Mouse (Mus musculus) forebrain, embryonic 14.5 days (tissue): ENCODE measurements around the gene Ttc21a. TPM values are rescaled to one million over a fixed set of nuclear protein-coding genes. Genes with fewer than 3 reads are reported as not detected.

Experiments
- ATAC-seq: fragments of 200-750 bp; cut with Nextera tagmentation; 2 replicates; pipeline ENCODE4 v1.8.0; 2017; ENCODE audit warnings: mild to moderate bottlenecking, moderate library complexity
- DNase-seq: peaks from one replicate; pipeline ENCODE4 v3.0.0-alpha.2; 2015; ENCODE audit warnings: low spot score
- H3K27ac ChIP-seq: fragments of 300-500 bp; sonication (generic); 2 replicates; pipeline ENCODE4 v1.5.1; 2014; ENCODE audit warnings: low read depth, mild to moderate bottlenecking, control low read depth, low read length, moderate library complexity
- H3K27me3 ChIP-seq: fragments of 300-500 bp; sonication (generic); replicated peaks from 2 replicates; pipeline ENCODE4 v1.6.1; 2014; ENCODE audit warnings: low read length, control low read depth, mixed read lengths; ENCODE audit not compliant: control insufficient read depth, insufficient read depth
- H3K36me3 ChIP-seq: fragments of 300-500 bp; sonication (generic); 2 replicates; pipeline ENCODE4 v1.6.1; 2014; ENCODE audit warnings: low read length, control low read depth; ENCODE audit not compliant: control insufficient read depth, insufficient read depth
- H3K4me1 ChIP-seq: fragments of 300-500 bp; sonication (generic); 2 replicates; pipeline ENCODE4 v1.6.1; 2014; ENCODE audit warnings: antibody characterized with exemption, low read length, control low read depth; ENCODE audit not compliant: control insufficient read depth, insufficient read depth
- H3K4me2 ChIP-seq: fragments of 300-500 bp; sonication (generic); 2 replicates; pipeline ENCODE4 v1.6.1; 2014; ENCODE audit warnings: mild to moderate bottlenecking, control low read depth, low read length
- H3K4me3 ChIP-seq: fragments of 300-500 bp; sonication (generic); 2 replicates; pipeline ENCODE4 v1.5.1; 2014; ENCODE audit warnings: low read depth, low read length, control low read depth
- H3K9ac ChIP-seq: fragments of 300-500 bp; sonication (generic); 2 replicates; pipeline ENCODE4 v1.6.1; 2014; ENCODE audit warnings: mild to moderate bottlenecking, low read length, control low read depth, moderate library complexity
- H3K9me3 ChIP-seq: fragments of 300-500 bp; sonication (generic); replicated peaks from 2 replicates; pipeline ENCODE4 v1.6.1; 2016; ENCODE audit warnings: low read length, control low read depth, mixed read lengths; ENCODE audit not compliant: control insufficient read depth
- WGBS: fragments of 180-500 bp; shearing (Covaris S2); extraction: QIAGEN DNeasy Blood & Tissue Kit; methylation state at CpG from one replicate; pipeline ENCODE4 v1.1.7; 2014; 5-methylcytosine and 5-hydroxymethylcytosine counted together
- polyA plus RNA-seq: library from polyadenylated mRNA; unstranded; fragments of >200 nt; fragmentation: Nextera tagmentation; extraction: Ambion mirVana; gene quantifications from 2 replicates; pipeline ENCODE4 v1.2.1, GENCODE M21; 2014

Gene Ttc21a
- 0.29 and 0.74 TPM in 2 replicates for polyA plus RNA-seq

DNA sequence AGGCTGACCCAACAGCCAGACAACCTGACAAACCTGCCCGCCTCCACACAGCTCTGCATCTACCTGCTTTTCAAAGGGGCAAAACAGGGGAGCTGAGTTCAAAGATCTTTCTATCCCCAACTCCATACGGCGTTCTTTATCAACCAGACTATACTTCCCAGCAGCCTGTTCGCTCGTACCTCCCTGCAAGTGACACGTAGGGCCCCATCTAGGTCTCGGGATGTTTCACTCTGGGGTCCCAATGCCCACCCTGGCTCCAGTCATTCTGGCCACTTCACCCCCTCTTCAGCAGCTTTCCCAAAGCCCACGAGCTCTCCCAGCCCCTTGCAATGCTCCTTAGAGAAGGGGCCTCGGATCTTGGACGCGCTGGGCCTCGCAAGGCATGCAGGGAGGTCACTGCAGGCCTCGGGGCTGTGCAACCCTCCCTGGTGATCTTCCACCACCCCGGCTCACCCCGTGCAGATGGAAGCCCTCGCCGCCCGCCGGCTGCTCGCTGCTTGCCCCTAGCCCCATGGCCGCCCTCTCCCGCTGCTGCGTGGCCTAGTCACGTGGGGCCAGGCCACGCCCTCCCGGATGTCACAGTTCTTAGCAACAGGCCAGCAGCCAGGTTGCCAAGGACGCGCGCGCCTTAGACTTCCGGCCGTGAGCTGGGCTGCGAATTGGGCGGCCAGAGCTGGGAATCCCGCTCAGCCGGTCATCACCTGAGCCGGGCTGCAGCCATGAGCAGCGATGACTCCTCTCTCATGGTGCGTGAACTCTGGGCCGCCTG, at the start of gene Ttc21a, which contains the start of gene Gorasp1:
Gene Ttc21a (plus strand): TSS at position 602 of the 769 bp plus-strand sequence.
Gene Gorasp1 (minus strand): TSS at position 561 of the 769 bp plus-strand sequence.
- H3K4me3 ChIP-seq, result peak within 1 kb of the TSS; percentile 44
- 5% methylated on average over 39 of the region's 40 CpGs for WGBS
- H3K4me1 ChIP-seq, result peaks cover 8% of the 10 kb centered on the region; the same call in 1 of the 2 replicates
- H3K9ac ChIP-seq, result peak within 1 kb of the TSS; percentile 68
- no peaks in the 10 kb centered on the region for H3K27me3 ChIP-seq
- peak within 1 kb of the TSS; percentile 58 for H3K4me2 ChIP-seq
- ATAC-seq, result peak; percentile 98
- peak; percentile 96 for DNase-seq
- H3K9me3 ChIP-seq, result no peaks in the 10 kb centered on the region
- no peak within 1 kb of the TSS; the same call in 1 of the 2 replicates for H3K27ac ChIP-seq
- H3K36me3 ChIP-seq, result no peaks in the 10 kb centered on the region

DNA sequence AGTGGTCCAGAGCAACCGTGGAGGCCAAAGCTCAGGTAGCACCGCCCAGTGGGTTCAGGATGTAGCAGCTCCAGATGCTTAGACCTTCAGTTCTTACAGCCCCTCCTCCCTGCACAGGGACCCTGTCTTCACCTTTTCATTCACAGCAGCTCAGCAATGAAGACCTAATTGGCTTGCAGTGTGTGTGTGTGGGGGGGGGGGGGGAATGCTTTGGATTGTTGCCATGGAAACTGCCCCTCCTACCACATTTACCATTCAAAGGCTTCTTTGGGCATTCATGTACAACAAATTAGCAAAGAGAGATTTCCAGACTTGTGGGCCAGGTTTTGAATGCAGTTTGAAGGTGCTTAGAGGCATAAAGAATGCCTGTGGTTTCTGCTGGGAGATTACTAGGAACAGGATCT, 48.6 kb upstream of the Ttc21a start:
- Histone ChIP-seq H3K4me3 (no peak overlapping the region), H3K4me1 (peaks cover 20% of the 10 kb centered on the region), H3K4me2 (peak overlapping the region; percentile 25), H3K9ac (no peak overlapping the region), H3K27me3 (no peaks in the 10 kb centered on the region), H3K27ac (peak overlapping the region; percentile 82), H3K36me3 (no peaks in the 10 kb centered on the region), H3K9me3 (no peaks in the 10 kb centered on the region)
- WGBS, result 2% methylated on average over 2 of the region's 2 CpGs
- ATAC-seq (peak; percentile 88), DNase-seq (peak; percentile 89)

DNA sequence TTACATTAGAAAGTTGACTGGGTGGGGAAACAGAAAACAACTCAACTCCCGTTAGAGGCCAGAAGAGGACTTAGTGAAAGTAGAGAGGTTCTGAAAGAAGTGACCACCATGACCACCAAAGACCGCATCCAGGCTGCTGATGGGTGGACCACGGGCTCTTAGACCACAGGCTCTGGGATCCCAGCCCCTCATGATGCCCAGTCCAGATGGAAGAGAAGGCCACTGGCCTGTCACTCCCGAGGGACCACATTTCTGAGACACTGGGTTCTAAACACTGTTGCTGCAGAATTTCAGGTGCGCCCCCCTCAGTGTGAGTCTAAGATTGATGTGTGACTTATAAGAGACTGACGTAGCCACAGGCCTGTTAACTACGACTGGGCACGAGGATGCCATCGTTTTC, 48.0 kb upstream of the Ttc21a start:
- WGBS, result 36% methylated on average over 9 of the region's 9 CpGs
- peak; percentile 16; the same call in 1 of the 2 replicates for ATAC-seq
- Histone ChIP-seq H3K27ac (peak overlapping the region; percentile 82), H3K4me3 (no peak overlapping the region), H3K9me3 (no peaks in the 10 kb centered on the region), H3K4me1 (peaks cover 20% of the 10 kb centered on the region), H3K4me2 (peak overlapping the region; percentile 25; the same call in 1 of the 2 replicates), H3K27me3 (no peaks in the 10 kb centered on the region), H3K36me3 (no peaks in the 10 kb centered on the region), H3K9ac (no peak overlapping the region)
- DNase-seq, result no peak

DNA sequence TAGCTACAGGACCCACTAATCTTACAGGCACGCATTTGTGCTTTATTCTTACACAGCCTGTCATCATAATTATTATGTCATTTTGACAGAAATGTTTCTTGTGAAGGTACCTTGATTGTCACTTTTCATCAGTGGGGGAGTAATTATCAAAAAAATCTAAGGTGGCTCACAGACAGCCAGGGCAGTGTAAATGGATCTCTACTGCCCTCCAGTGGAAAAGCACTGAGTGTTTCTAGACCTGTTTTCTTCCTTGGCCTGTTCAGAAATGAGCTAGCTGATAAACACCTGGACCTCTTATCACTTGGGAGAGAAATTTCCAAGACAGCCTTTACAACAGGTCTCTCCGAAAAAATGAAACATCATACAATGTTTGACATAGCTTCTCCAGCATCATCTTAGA, 46.7 kb upstream of the Ttc21a start:
- no peak for ATAC-seq
- no peaks in the 10 kb centered on the region for H3K27me3 ChIP-seq
- H3K4me1 ChIP-seq, result peaks cover 24% of the 10 kb centered on the region
- H3K9ac ChIP-seq, result no peak overlapping the region
- 20% methylated on average over 2 of the region's 2 CpGs for WGBS
- H3K36me3 ChIP-seq, result no peaks in the 10 kb centered on the region
- H3K27ac ChIP-seq, result no peak overlapping the region
- H3K9me3 ChIP-seq, result no peaks in the 10 kb centered on the region
- H3K4me3 ChIP-seq, result no peak overlapping the region
- DNase-seq, result peak; percentile 75
- H3K4me2 ChIP-seq, result no peak overlapping the region

DNA sequence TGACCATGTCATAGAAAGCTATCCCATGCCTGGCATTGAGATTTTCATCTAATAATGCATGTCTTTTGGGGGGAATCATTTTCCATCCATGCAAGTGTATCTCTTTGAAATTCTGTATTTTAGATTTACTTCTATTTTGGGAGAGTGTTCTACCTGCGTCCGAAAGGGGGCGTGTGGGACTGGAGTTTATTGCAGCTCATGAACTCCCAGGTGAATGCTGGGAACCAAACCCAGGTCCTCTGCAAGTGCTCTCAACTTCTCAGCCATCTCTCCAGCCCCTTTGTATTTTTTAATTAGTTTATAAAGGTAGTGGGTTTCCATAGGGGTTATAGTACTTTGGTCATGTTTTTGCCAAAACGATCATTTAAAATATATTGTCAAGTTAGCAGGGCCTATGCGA, 43.5 kb upstream of the Ttc21a start:
- H3K4me1 ChIP-seq, result peaks cover 17% of the 10 kb centered on the region
- no peak for ATAC-seq
- H3K27me3 ChIP-seq, result no peaks in the 10 kb centered on the region
- no peak overlapping the region for H3K9ac ChIP-seq
- H3K27ac ChIP-seq, result no peak overlapping the region
- no peak overlapping the region; the same call in 1 of the 2 replicates for H3K4me3 ChIP-seq
- peak overlapping the region; percentile 95 for H3K4me2 ChIP-seq
- H3K36me3 ChIP-seq, result no peaks in the 10 kb centered on the region
- WGBS, result 88% methylated on average over 5 of the region's 5 CpGs
- H3K9me3 ChIP-seq, result no peaks in the 10 kb centered on the region
- no peak for DNase-seq

DNA sequence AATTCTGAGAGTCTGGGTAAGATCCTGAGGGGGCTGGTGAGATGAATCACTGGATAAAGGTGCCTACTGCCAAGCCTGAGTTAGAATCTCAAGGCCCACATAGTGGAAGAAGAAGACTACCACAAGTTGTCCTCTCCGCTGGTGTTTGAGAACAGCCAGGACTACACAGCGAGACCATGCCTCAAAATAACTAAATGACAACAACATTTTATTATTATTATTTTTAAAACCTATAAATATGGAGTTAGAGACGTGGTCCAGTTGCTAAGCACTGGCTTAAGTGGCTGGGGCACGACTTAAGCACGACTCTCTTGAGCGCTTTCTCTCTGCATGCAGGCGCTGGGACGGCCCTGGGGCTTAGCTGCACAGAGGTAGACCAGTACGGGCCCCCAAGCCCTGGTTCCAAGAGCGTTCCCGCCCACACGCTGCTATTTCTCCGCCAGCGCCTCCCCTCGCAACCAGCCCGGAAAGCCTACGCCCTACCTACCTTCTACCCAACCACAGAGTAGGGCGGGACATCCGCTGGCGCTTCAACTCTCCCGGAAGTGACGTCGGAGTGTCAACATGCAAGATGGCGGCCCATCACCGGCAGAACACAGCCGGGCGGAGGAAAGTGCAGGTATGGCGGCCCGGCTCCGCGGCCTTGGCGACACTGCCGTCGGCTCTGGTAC, 42.9 kb upstream of the Ttc21a start, which contains the start of gene Wdr48:
Gene Wdr48 (plus strand): TSS at position 540 of the 671 bp plus-strand sequence.
- peak within 1 kb of the TSS; percentile 95 for H3K4me2 ChIP-seq
- WGBS, result 5% methylated on average over 34 of the region's 34 CpGs
- ATAC-seq, result peak; percentile 99

DNA sequence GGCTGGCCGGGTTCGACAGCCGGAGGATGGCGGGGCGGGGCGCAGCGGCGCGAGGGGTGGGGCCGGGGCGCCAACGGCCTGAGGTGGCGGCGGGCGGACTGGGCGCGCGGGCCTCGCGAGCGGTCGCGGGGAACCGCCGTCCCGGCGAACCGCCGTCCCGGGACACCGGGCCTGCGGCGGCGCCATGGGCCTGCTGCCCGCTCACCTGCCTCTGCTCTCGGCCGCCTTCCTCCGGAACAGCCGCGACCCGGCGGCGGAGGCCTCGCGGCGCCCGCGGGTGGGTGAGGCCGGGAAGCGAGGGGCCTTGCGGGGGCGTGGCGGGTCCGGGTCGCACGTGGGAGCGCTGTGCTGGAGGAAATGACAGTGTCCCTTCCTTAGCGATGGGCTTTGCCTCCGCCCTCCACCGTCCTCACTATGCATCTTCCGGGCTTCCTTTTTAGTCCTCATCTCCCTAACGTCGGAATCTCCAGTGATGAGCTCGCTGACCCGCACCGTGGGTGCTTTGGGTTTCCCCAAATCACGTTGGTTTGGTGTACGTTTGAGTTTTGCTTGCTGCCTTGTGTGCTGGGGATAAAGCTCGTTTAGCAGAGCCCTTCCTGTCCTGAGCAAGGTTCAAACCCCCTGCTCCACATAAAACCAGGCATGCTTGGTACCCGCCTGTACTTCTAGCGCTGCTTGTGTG, 42.2 kb upstream of the Ttc21a start:
- peak overlapping the region; percentile 83 for H3K9ac ChIP-seq
- 2% methylated on average over 54 of the region's 71 CpGs for WGBS
- ATAC-seq, result peak; percentile 73
- H3K27me3 ChIP-seq, result no peaks in the 10 kb centered on the region
- H3K36me3 ChIP-seq, result no peaks in the 10 kb centered on the region
- H3K9me3 ChIP-seq, result no peaks in the 10 kb centered on the region
- peaks cover 7% of the 10 kb centered on the region for H3K4me1 ChIP-seq
- H3K4me2 ChIP-seq, result peak overlapping the region; percentile 95
- peak overlapping the region; percentile 78 for H3K27ac ChIP-seq
- H3K4me3 ChIP-seq, result peak overlapping the region; percentile 96
- DNase-seq, result peak; percentile 5

More for the DNA sequence above, 42.9 kb upstream of the Ttc21a start, which contains the start of gene Wdr48:
- Histone ChIP-seq H3K4me1 (peaks cover 11% of the 10 kb centered on the region), H3K4me3 (peak within 1 kb of the TSS; percentile 96), H3K27me3 (no peaks in the 10 kb centered on the region), H3K36me3 (no peaks in the 10 kb centered on the region), H3K9me3 (no peaks in the 10 kb centered on the region), H3K27ac (peak within 1 kb of the TSS; percentile 80), H3K9ac (peak within 1 kb of the TSS; percentile 83)
- DNase-seq, result peak; percentile 100

DNA sequence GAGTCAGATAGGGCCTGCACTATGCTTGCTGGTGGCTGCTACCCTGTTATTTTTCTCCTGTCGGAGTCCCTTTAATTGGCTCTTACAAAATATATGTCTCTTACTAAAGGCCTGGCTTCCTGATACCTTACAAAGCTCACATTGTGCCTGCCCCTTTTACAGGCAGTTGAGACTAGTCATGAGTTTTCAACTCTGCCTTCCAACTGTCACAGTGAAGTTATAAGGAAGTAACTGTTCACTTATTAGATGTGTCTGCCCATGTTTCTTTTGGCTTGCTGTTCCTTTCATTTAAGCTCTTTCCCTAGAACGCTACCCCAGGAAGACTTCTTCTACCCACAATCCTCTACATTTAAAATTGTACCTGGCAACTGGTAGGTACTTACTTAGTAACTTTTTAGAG, 38.0 kb upstream of the Ttc21a start:
- H3K4me3 ChIP-seq, result no peak overlapping the region
- H3K4me2 ChIP-seq, result no peak overlapping the region
- H3K27me3 ChIP-seq, result no peaks in the 10 kb centered on the region
- H3K4me1 ChIP-seq, result peaks cover 7% of the 10 kb centered on the region
- no peaks in the 10 kb centered on the region for H3K9me3 ChIP-seq
- H3K9ac ChIP-seq, result no peak overlapping the region
- ATAC-seq, result no peak
- peaks cover 20% of the 10 kb centered on the region for H3K36me3 ChIP-seq
- DNase-seq, result no peak
- WGBS, result 93% methylated on average over 2 of the region's 2 CpGs
- no peak overlapping the region for H3K27ac ChIP-seq
